Mouse (Mus musculus) stomach, embryonic 14.5 days (tissue): ENCODE results near the gene Slpi. TPM values are rescaled to one million over a fixed set of nuclear protein-coding genes. Genes with fewer than 3 reads are reported as not detected.

Experiments used
- ATAC-seq: fragments of 200-750 bp; cut with Nextera tagmentation; 2 replicates; pipeline ENCODE4 v1.8.0; 2017; ENCODE audit warnings: low read depth, moderate TSS enrichment; ENCODE audit not compliant: insufficient number of reproducible peaks, insufficient read depth, low FRiP score
- H3K27ac ChIP-seq: fragments of 300-500 bp; sonication (generic); 2 replicates; pipeline ENCODE4 v1.5.1; 2014; ENCODE audit warnings: mild to moderate bottlenecking, low read length, moderate library complexity, mixed read lengths
- H3K27me3 ChIP-seq: fragments of 300-500 bp; sonication (generic); 2 replicates; pipeline ENCODE4 v1.6.1; 2014; ENCODE audit warnings: low read length, control low read depth, mixed read lengths; ENCODE audit not compliant: control insufficient read depth, insufficient read depth
- H3K36me3 ChIP-seq: fragments of 300-500 bp; sonication (generic); 2 replicates; pipeline ENCODE4 v1.6.1; 2014; ENCODE audit warnings: mild to moderate bottlenecking, control low read depth, low read length, moderate library complexity, mixed read lengths; ENCODE audit not compliant: control insufficient read depth, insufficient read depth
- H3K4me1 ChIP-seq: fragments of 300-500 bp; sonication (generic); 2 replicates; pipeline ENCODE4 v1.6.1; 2014; ENCODE audit warnings: low read length, control low read depth, mixed read lengths; ENCODE audit not compliant: control insufficient read depth, insufficient read depth
- H3K4me2 ChIP-seq: fragments of 300-500 bp; sonication (generic); replicated peaks from 2 replicates; pipeline ENCODE4 v1.6.1; 2014; ENCODE audit warnings: low read depth, low read length, control low read depth
- H3K4me3 ChIP-seq: fragments of 300-500 bp; sonication (generic); 2 replicates; pipeline ENCODE4 v1.5.1; 2014; ENCODE audit warnings: low read depth, low read length, control low read depth
- H3K9ac ChIP-seq: fragments of 300-500 bp; sonication (generic); replicated peaks from 2 replicates; pipeline ENCODE4 v1.6.1; 2014; ENCODE audit warnings: low read depth, mild to moderate bottlenecking, control low read depth, low read length, moderate library complexity, mixed read lengths
- H3K9me3 ChIP-seq: fragments of 300-500 bp; sonication (generic); 2 replicates; pipeline ENCODE4 v1.6.1; 2016; ENCODE audit warnings: low read depth, low read length, control low read depth; ENCODE audit not compliant: control insufficient read depth
- WGBS: fragments of 180-500 bp; shearing (Covaris S2); extraction: QIAGEN DNeasy Blood & Tissue Kit; methylation state at CpG from one replicate; pipeline ENCODE4 v1.1.7; 2014; 5-methylcytosine and 5-hydroxymethylcytosine counted together
- polyA plus RNA-seq: library from polyadenylated mRNA; unstranded; fragments of >200 nt; fragmentation: Nextera tagmentation; extraction: Ambion mirVana; gene quantifications from 2 replicates; pipeline ENCODE4 v1.2.1, GENCODE M21; 2014

Slpi gene
- polyA plus RNA-seq, 1 experiment from 2014 or later: 0.58 TPM

DNA sequence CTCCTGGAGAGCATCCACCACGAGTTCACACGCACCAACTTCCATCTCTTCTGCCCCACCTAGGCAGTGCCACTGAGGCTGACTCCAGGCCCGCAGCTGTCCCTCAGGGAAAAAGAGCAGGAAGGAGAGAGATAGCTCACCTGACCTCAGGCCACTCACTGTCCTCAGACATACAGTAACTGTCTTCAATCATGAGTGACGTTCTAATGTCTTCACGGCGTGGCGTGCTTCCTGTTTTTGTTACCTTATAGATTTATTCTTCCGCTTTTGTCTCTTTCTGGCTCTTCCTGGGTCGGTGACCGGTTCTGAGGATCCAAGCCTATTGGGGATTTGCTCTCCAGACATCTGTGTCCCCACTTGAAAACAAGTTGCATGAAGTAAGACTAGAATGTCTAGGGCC lies 25.7 kb upstream of the Slpi start:
- no peaks in the 10 kb centered on the region for H3K36me3 ChIP-seq
- H3K4me3 ChIP-seq: no peak overlapping the region
- 68% methylated on average over 10 of the region's 10 CpGs for whole genome bisulfite sequencing
- no peak overlapping the region for H3K9ac ChIP-seq
- no peaks in the 10 kb centered on the region for H3K4me1 ChIP-seq
- H3K9me3 ChIP-seq: no peaks in the 10 kb centered on the region
- H3K27ac ChIP-seq: no peak overlapping the region
- no peaks in the 10 kb centered on the region for H3K27me3 ChIP-seq
- ATAC-seq: no peak
- peak overlapping the region; percentile 31 for H3K4me2 ChIP-seq

GRCm38 (mm10) chr2:164414167-164414566 lies 25.3 kb upstream of the Slpi start:
- H3K9ac ChIP-seq: no peak overlapping the region
- no peak for ATAC-seq
- H3K4me3 ChIP-seq: no peak overlapping the region
- no peak overlapping the region for H3K27ac ChIP-seq
- H3K27me3 ChIP-seq: no peaks in the 10 kb centered on the region
- peak overlapping the region; percentile 31 for H3K4me2 ChIP-seq
- no peaks in the 10 kb centered on the region for H3K36me3 ChIP-seq
- 24% methylated on average over 28 of the region's 28 CpGs for WGBS
- no peaks in the 10 kb centered on the region for H3K9me3 ChIP-seq
- no peaks in the 10 kb centered on the region for H3K4me1 ChIP-seq

DNA sequence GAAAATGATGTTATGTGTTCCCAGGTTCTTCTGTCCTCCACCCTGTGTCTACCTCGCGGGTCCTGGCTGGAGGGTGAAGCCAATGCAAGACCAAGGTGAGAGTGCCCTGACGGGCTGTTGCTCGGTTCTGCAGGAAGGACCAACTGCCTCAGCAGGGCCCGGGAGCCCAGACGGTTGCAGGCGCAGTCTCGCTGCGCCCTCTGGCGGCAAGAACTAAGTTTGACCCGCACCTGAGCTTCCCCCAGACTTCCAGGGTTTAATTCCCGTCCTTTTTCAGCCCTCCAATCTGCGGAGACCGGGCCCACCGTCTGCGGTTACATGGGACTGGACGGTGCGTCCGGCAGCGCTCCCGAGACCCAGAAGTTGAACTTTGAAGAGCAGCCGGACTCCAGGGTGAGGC lies 18.8 kb upstream of the Slpi start:
- 1% methylated on average over 22 of the region's 22 CpGs for WGBS
- Histone ChIP-seq H3K4me1 (peaks cover 4% of the 10 kb centered on the region; the same call in 1 of the 2 replicates), H3K4me3 (no peak overlapping the region), H3K9me3 (no peaks in the 10 kb centered on the region), H3K9ac (no peak overlapping the region), H3K27ac (no peak overlapping the region), H3K36me3 (no peaks in the 10 kb centered on the region), H3K27me3 (peaks cover 22% of the 10 kb centered on the region), H3K4me2 (no peak overlapping the region)
- ATAC-seq: no peak

GRCm38 (mm10) chr2:164405519-164405918 lies 16.6 kb upstream of the Slpi start:
- peaks cover 15% of the 10 kb centered on the region; the same call in 1 of the 2 replicates for H3K4me1 ChIP-seq
- WGBS: 41% methylated on average over 5 of the region's 5 CpGs
- peaks cover 27% of the 10 kb centered on the region for H3K27me3 ChIP-seq
- H3K9me3 ChIP-seq: no peaks in the 10 kb centered on the region
- H3K4me2 ChIP-seq: no peak overlapping the region
- H3K4me3 ChIP-seq: no peak overlapping the region
- H3K9ac ChIP-seq: no peak overlapping the region
- no peak for ATAC-seq
- no peak overlapping the region for H3K27ac ChIP-seq
- H3K36me3 ChIP-seq: no peaks in the 10 kb centered on the region

DNA sequence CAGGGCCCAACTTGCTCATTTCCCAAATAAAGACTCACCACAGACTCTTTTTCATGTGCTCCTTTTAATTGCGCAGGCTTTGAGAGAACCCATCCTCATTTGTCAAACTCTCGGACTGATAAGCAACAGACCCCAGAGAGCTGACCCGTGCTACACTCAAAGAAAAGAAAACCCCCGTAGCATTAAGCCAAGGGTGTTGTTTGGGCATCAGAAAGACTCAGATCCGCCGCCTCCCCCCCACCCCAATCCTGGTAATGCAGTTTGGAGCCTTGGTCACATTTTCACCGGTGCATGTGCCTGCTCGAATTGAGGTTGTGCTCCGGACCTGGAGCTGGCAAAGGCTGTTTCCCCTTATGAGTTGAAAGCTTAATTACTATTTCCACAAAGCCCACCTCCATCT lies 16.2 kb upstream of the Slpi start, which contains the start of gene Matn4:
Gene Matn4 (minus strand): TSS at position 101 of the 400 bp plus-strand sequence.
- WGBS: 5% methylated on average over 9 of the region's 9 CpGs
- Histone ChIP-seq H3K9ac (peak within 1 kb of the TSS; percentile 19; the same call in 1 of the 2 replicates), H3K4me1 (peaks cover 17% of the 10 kb centered on the region; the same call in 1 of the 2 replicates), H3K27ac (no peak within 1 kb of the TSS), H3K27me3 (peaks cover 32% of the 10 kb centered on the region), H3K4me2 (peak within 1 kb of the TSS; percentile 49), H3K36me3 (no peaks in the 10 kb centered on the region), H3K4me3 (peak within 1 kb of the TSS; percentile 33), H3K9me3 (no peaks in the 10 kb centered on the region)
- ATAC-seq: no peak

- Histone ChIP-seq H3K9ac (peak overlapping the region; percentile 19; the same call in 1 of the 2 replicates), H3K36me3 (no peaks in the 10 kb centered on the region), H3K9me3 (no peaks in the 10 kb centered on the region), H3K27ac (no peak overlapping the region), H3K4me2 (peak overlapping the region; percentile 49), H3K4me3 (peak overlapping the region; percentile 33), H3K4me1 (peaks cover 17% of the 10 kb centered on the region; the same call in 1 of the 2 replicates), H3K27me3 (peaks cover 37% of the 10 kb centered on the region)
- WGBS: 2% methylated on average over 46 of the region's 49 CpGs
- no peak for ATAC-seq
Observed at GRCm38 (mm10) chr2:164404082-164404990, 15.4 kb upstream of the Slpi start.

- WGBS: 20% methylated on average over 14 of the region's 14 CpGs
Observed at GRCm38 (mm10) chr2:164403396-164404081, 14.6 kb upstream of the Slpi start.

GRCm38 (mm10) chr2:164402906-164403305 lies 14.0 kb upstream of the Slpi start, which contains the start of gene Rbpjl:
TSS of gene Rbpjl (plus strand) at chr2:164403141.
- no peak within 1 kb of the TSS; the same call in 1 of the 2 replicates for H3K4me3 ChIP-seq
- no peak within 1 kb of the TSS for H3K27ac ChIP-seq
- H3K4me1 ChIP-seq: peaks cover 17% of the 10 kb centered on the region; the same call in 1 of the 2 replicates
- no peaks in the 10 kb centered on the region for H3K9me3 ChIP-seq
- peak; percentile 24; the same call in 1 of the 2 replicates for ATAC-seq
- H3K9ac ChIP-seq: no peak within 1 kb of the TSS
- 5% methylated on average over 17 of the region's 17 CpGs for WGBS
- H3K27me3 ChIP-seq: peaks cover 33% of the 10 kb centered on the region
- H3K36me3 ChIP-seq: no peaks in the 10 kb centered on the region
- no peak within 1 kb of the TSS; the same call in 1 of the 2 replicates for H3K4me2 ChIP-seq

More at GRCm38 (mm10) chr2:164403396-164404081, 14.6 kb upstream of the Slpi start:
- Histone ChIP-seq H3K36me3 (no peaks in the 10 kb centered on the region), H3K4me3 (no peak overlapping the region), H3K9ac (no peak overlapping the region), H3K9me3 (no peaks in the 10 kb centered on the region), H3K4me2 (no peak overlapping the region; the same call in 1 of the 2 replicates), H3K27me3 (peaks cover 38% of the 10 kb centered on the region), H3K27ac (no peak overlapping the region), H3K4me1 (peaks cover 17% of the 10 kb centered on the region; the same call in 1 of the 2 replicates)
- ATAC-seq: 0 out of 2 replicates have a peak, but pooled peaks have one; percentile 3
